ENCODE assay signal across 10 mouse cellular contexts in genomic region chr6:138163920-138164319, GRCm38 (mm10). TPM values are rescaled to one million over a fixed set of nuclear protein-coding genes. Genes with fewer than 3 reads are reported as not detected.
DNase-seq lines count a peak whose midpoint lies in the region; ATAC-seq and TF ChIP-seq lines count a peak whose summit lies in the region.
"Had no signal": no experiment of that assay in that cellular context is flagged by ENCODE, and none has a peak within 500 bp of the region (broad histone marks: within the 10 kb centered on the region; RNA-seq: fewer than 3 reads in every experiment).

No protein-coding gene starts in this region.

- H3K36me3 ChIP-seq in forebrain, embryonic 12.5 days (replicated peaks) = no peaks in the 10 kb centered on the region
- H3K36me3 ChIP-seq in forebrain, embryonic 15.5 days = no peaks in the 10 kb centered on the region
- no peaks in the 10 kb centered on the region for H3K36me3 ChIP-seq in heart, embryonic 11.5 days (ENCODE audit: control insufficient read depth, insufficient read depth, low read length)
- H3K36me3 ChIP-seq: G1E; limb, embryonic 12.5 days had no signal

- no peaks in the 10 kb centered on the region for H3K27me3 ChIP-seq in forebrain, embryonic 12.5 days
- H3K27me3 ChIP-seq in forebrain, embryonic 15.5 days = no peaks in the 10 kb centered on the region
- no peaks in the 10 kb centered on the region for H3K27me3 ChIP-seq in heart, embryonic 11.5 days (ENCODE audit: control insufficient read depth, insufficient read depth, low read length)
- H3K27me3 ChIP-seq: limb, embryonic 12.5 days had no signal

- 0 out of 2 replicates have a peak, but pooled peaks have one; percentile 36 for ATAC-seq in forebrain, embryonic 12.5 days (ENCODE audit: low FRiP score)
- ATAC-seq in forebrain, embryonic 15.5 days (replicated peaks) = no peak
- no peak for ATAC-seq in heart, embryonic 11.5 days (replicated peaks; ENCODE audit: insufficient number of reproducible peaks, low FRiP score, low TSS enrichment)

- no peaks in the 10 kb centered on the region for H3K9me3 ChIP-seq in forebrain, embryonic 12.5 days
- no peaks in the 10 kb centered on the region for H3K9me3 ChIP-seq in forebrain, embryonic 15.5 days
- H3K9me3 ChIP-seq in heart, embryonic 11.5 days (replicated peaks; ENCODE audit: control insufficient read depth, low read length) = no peaks in the 10 kb centered on the region
- H3K9me3 ChIP-seq: limb, embryonic 12.5 days had no signal

- WGBS in forebrain, embryonic 12.5 days = 83% methylated on average over 7 of the region's 7 CpGs
- 73% methylated on average over 7 of the region's 7 CpGs for WGBS in forebrain, embryonic 15.5 days
- WGBS in lung, adult 2 months = 73% methylated on average over 7 of the region's 7 CpGs
- WGBS in heart, embryonic 11.5 days (ENCODE audit: insufficient replicate concordance) = 73% methylated on average over 7 of the region's 7 CpGs

- no peak for DNase-seq in lung, adult 2 months
- no peak for DNase-seq in lung, adult 18-20 months
- DNase-seq in adrenal gland, postnatal 36 days = peak; percentile 55 to 64
- DNase-seq in kidney, postnatal 4 days = peak; percentile 60 to 68
- DNase-seq in right cerebral cortex, postnatal 4 days = peak; percentile 23

- H3K4me2 ChIP-seq in forebrain, embryonic 12.5 days = no peak overlapping the region
- H3K4me2 ChIP-seq in forebrain, embryonic 15.5 days (replicated peaks) = no peak overlapping the region
- no peak overlapping the region for H3K4me2 ChIP-seq in heart, embryonic 11.5 days
- H3K4me2 ChIP-seq: limb, embryonic 12.5 days had no signal

- no peak for TF ChIP-seq POLR2A in lung, adult 2 months (IDR thresholded peaks at IDR 0.05; ENCODE audit: borderline replicate concordance, extremely low read depth, low read depth, low read length)

- H3K27ac ChIP-seq in forebrain, embryonic 12.5 days = no peak overlapping the region
- no peak overlapping the region for H3K27ac ChIP-seq in forebrain, embryonic 15.5 days (replicated peaks)
- H3K27ac ChIP-seq in heart, embryonic 11.5 days (ENCODE audit: low read depth, low read length) = no peak overlapping the region
- H3K27ac ChIP-seq: limb, embryonic 12.5 days had no signal

- no peak overlapping the region for H3K9ac ChIP-seq in forebrain, embryonic 12.5 days
- H3K9ac ChIP-seq in forebrain, embryonic 15.5 days (replicated peaks) = no peak overlapping the region
- H3K9ac ChIP-seq in heart, embryonic 11.5 days (ENCODE audit: low read depth, low read length) = no peak overlapping the region
- H3K9ac ChIP-seq: limb, embryonic 12.5 days had no signal

- no peak overlapping the region for H3K4me3 ChIP-seq in forebrain, embryonic 12.5 days (replicated peaks)
- H3K4me3 ChIP-seq in forebrain, embryonic 15.5 days = no peak overlapping the region
- no peak overlapping the region for H3K4me3 ChIP-seq in lung, adult 2 months (replicated peaks; ENCODE audit: extremely low read depth, low read depth, low read length)
- H3K4me3 ChIP-seq in heart, embryonic 11.5 days (ENCODE audit: low read depth, low read length) = no peak overlapping the region
- H3K4me3 ChIP-seq: limb, embryonic 12.5 days had no signal

- 0 out of 2 replicates have a peak, but pooled peaks have one; percentile 5 for TF ChIP-seq CTCF in lung, adult 2 months (IDR thresholded peaks at IDR 0.05; ENCODE audit: insufficient read depth, low read length)

- no peaks in the 10 kb centered on the region for H3K4me1 ChIP-seq in forebrain, embryonic 12.5 days
- 0 out of 2 replicates have a peak, but pooled peaks cover 1% of the 10 kb centered on the region for H3K4me1 ChIP-seq in forebrain, embryonic 15.5 days
- no peaks in the 10 kb centered on the region for H3K4me1 ChIP-seq in lung, adult 2 months (ENCODE audit: control insufficient read depth, insufficient read depth, low read length)
- no peaks in the 10 kb centered on the region for H3K4me1 ChIP-seq in heart, embryonic 11.5 days (ENCODE audit: control insufficient read depth, insufficient read depth, low read length)
- H3K4me1 ChIP-seq: limb, embryonic 12.5 days had no signal

RNA-seq across cellular contexts. Expression of gene Mgst1, which starts 23.8 kb away (rescaled TPM):
- polyA plus RNA-seq in forebrain, embryonic 12.5 days (2016; fragmentation: Nextera tagmentation; extraction: Ambion mirVana) = 40.0 and 45.4 TPM in 2 replicates
- polyA plus RNA-seq in forebrain, embryonic 15.5 days (2015; fragmentation: Nextera tagmentation; extraction: Ambion mirVana) = 23.3 and 32.9 TPM in 2 replicates
- polyA plus RNA-seq in lung, adult 2 months (2012; rRNA removed) = 503 and 579 TPM in 2 replicates
- total RNA-seq in adrenal gland, postnatal 36 days (2021) = 1,000 to 10,000 TPM in 1 of 2 experiments, 100 to 1,000 TPM in 1; 879 to 2,350 TPM
- polyA plus RNA-seq in heart, embryonic 11.5 days (2014; fragmentation: Nextera tagmentation; extraction: Ambion mirVana) = 76.1 and 76.6 TPM in 2 replicates
- total RNA-seq: G1E had no signal
- polyA plus RNA-seq: G1E had no signal

Comparison
In these comparisons a context has a peak if more than half of its experiments do, and no peak if none do; other contexts are left out.
1. DNase-seq: peak in adrenal gland, postnatal 36 days (2 of 2), kidney, postnatal 4 days (2 of 2) and right cerebral cortex, postnatal 4 days (single experiment); none in lung, adult 2 months (single experiment) and lung, adult 18-20 months (0 of 2).